Mouse (Mus musculus) E14TG2a.4 (cell line): ENCODE results near the gene Ccn5.

Experiments used
- CTCF ChIP-seq: conservative IDR thresholded peaks from 2 replicates; pipeline ENCODE4 v1.5.1; 2014; ENCODE audit warnings: low read length
- POU5F1 ChIP-seq: IDR thresholded peaks from 2 replicates; pipeline ENCODE4 v1.6.1; 2014; ENCODE audit warnings: low read length, borderline replicate concordance

- TF ChIP-seq CTCF = no peak
- no peak for TF ChIP-seq POU5F1
Measured at GRCm38 (mm10) chr2:163842043-163842442, 21.4 kb downstream of the Ccn5 start.
